Mouse (Mus musculus): Measurements from ENCODE around the gene Zfp213. TPM values are rescaled to one million over a fixed set of nuclear protein-coding genes. Genes with fewer than 3 reads are reported as not detected.
A peak's percentile ranks its signal among the peaks of the same experiment; 100 is the strongest.
"Not testable (repeated sequence)": the region's sequence is repeated elsewhere in the genome, so short reads cannot be mapped to it uniquely, and the experiment has no call there.

Zfp213 gene
- polyA plus RNA-seq, 1 experiment from 2014 or later, result 16.8 TPM

GRCm38 (mm10) chr17:23603077-23603476, 39.0 kb upstream of the Zfp213 start:
- ATAC-seq (replicated peaks; ENCODE audit: low FRiP score, low read depth), result no peak
- Histone ChIP-seq H3K36me3 (ENCODE audit: insufficient read depth, low read length) (no peaks in the 10 kb centered on the region), H3K27ac (no peak overlapping the region), H3K27me3 (ENCODE audit: insufficient read depth, low read length) (no peaks in the 10 kb centered on the region), H3K4me3 (replicated peaks; ENCODE audit: low read depth, low read length) (no peak overlapping the region), H3K4me1 (replicated peaks; ENCODE audit: insufficient read depth, low read length) (0 out of 2 replicates have a peak, but pooled peaks cover 4% of the 10 kb centered on the region), H3K9ac (ENCODE audit: low read depth, low read length) (no peak overlapping the region), H3K9me3 (replicated peaks; ENCODE audit: low read length) (no peaks in the 10 kb centered on the region), H3K4me2 (ENCODE audit: low read length) (no peak overlapping the region)
- WGBS, result 42% methylated on average over 8 of the region's 8 CpGs
- no peak for DNase-seq (ENCODE audit: low spot score)
- TF ChIP-seq CTCF (IDR thresholded peaks at IDR 0.05; ENCODE audit: low read depth), result no peak

GRCm38 (mm10) chr17:23601836-23602585, 38.0 kb upstream of the Zfp213 start:
- Histone ChIP-seq H3K4me1 (replicated peaks; ENCODE audit: insufficient read depth, low read length) (0 out of 2 replicates have a peak, but pooled peaks cover 4% of the 10 kb centered on the region), H3K27ac (no peak overlapping the region), H3K4me2 (ENCODE audit: low read length) (no peak overlapping the region), H3K9ac (ENCODE audit: low read depth, low read length) (no peak overlapping the region), H3K27me3 (ENCODE audit: insufficient read depth, low read length) (no peaks in the 10 kb centered on the region), H3K36me3 (ENCODE audit: insufficient read depth, low read length) (no peaks in the 10 kb centered on the region), H3K4me3 (replicated peaks; ENCODE audit: low read depth, low read length) (no peak overlapping the region), H3K9me3 (replicated peaks; ENCODE audit: low read length) (no peaks in the 10 kb centered on the region)
- no peak for TF ChIP-seq CTCF (IDR thresholded peaks at IDR 0.05; ENCODE audit: low read depth)
- DNase-seq (ENCODE audit: low spot score), result peak; percentile 38
- ATAC-seq (replicated peaks; ENCODE audit: low FRiP score, low read depth), result no peak
- WGBS, result 38% methylated on average over 10 of the region's 10 CpGs

- no peak for ATAC-seq (replicated peaks; ENCODE audit: low FRiP score, low read depth)
- Histone ChIP-seq H3K36me3 (ENCODE audit: insufficient read depth, low read length) (no peaks in the 10 kb centered on the region), H3K4me2 (ENCODE audit: low read length) (peak within 1 kb of the TSS; percentile 56), H3K27ac (peak within 1 kb of the TSS; percentile 90; the same call in 1 of the 2 replicates), H3K4me3 (replicated peaks; ENCODE audit: low read depth, low read length) (peak within 1 kb of the TSS; percentile 40; the same call in 1 of the 2 replicates), H3K27me3 (ENCODE audit: insufficient read depth, low read length) (no peaks in the 10 kb centered on the region), H3K9me3 (replicated peaks; ENCODE audit: low read length) (no peaks in the 10 kb centered on the region), H3K4me1 (replicated peaks; ENCODE audit: insufficient read depth, low read length) (0 out of 2 replicates have a peak, but pooled peaks cover 4% of the 10 kb centered on the region), H3K9ac (ENCODE audit: low read depth, low read length) (no peak within 1 kb of the TSS)
- TF ChIP-seq CTCF (IDR thresholded peaks at IDR 0.05; ENCODE audit: low read depth), result no peak
- 62% methylated on average over 15 of the region's 15 CpGs for WGBS
- DNase-seq (ENCODE audit: low spot score), result no peak
These were observed 36.9 kb upstream of the Zfp213 start, which contains the start of gene Zscan10 for GRCm38 (mm10) chr17:23600641-23601622. Zscan10 (plus strand) TSS chr17:23600856.

GRCm38 (mm10) chr17:23599605-23600063, 35.6 kb upstream of the Zfp213 start:
- peak overlapping the region; percentile 56 for H3K4me2 ChIP-seq (ENCODE audit: low read length)
- peak overlapping the region; percentile 90 for H3K27ac ChIP-seq
- H3K4me3 ChIP-seq (replicated peaks; ENCODE audit: low read depth, low read length), result peak overlapping the region; percentile 40
- no peak for ATAC-seq (replicated peaks; ENCODE audit: low FRiP score, low read depth)
- H3K9me3 ChIP-seq (replicated peaks; ENCODE audit: low read length), result no peaks in the 10 kb centered on the region
- 36% methylated on average over 7 of the region's 7 CpGs for WGBS
- no peaks in the 10 kb centered on the region for H3K27me3 ChIP-seq (ENCODE audit: insufficient read depth, low read length)
- no peak for DNase-seq (ENCODE audit: low spot score)
- H3K9ac ChIP-seq (ENCODE audit: low read depth, low read length), result peak overlapping the region; percentile 63
- 0 out of 2 replicates have a peak, but pooled peaks cover 4% of the 10 kb centered on the region for H3K4me1 ChIP-seq (replicated peaks; ENCODE audit: insufficient read depth, low read length)
- no peak for TF ChIP-seq CTCF (IDR thresholded peaks at IDR 0.05; ENCODE audit: low read depth)
- no peaks in the 10 kb centered on the region for H3K36me3 ChIP-seq (ENCODE audit: insufficient read depth, low read length)

- ATAC-seq (replicated peaks; ENCODE audit: low FRiP score, low read depth) (peak; percentile 98), DNase-seq (ENCODE audit: low spot score) (peak; percentile 100)
- Histone ChIP-seq H3K9me3 (replicated peaks; ENCODE audit: low read length) (no peaks in the 10 kb centered on the region), H3K27ac (peak within 1 kb of the TSS; percentile 90), H3K4me2 (ENCODE audit: low read length) (peak within 1 kb of the TSS; percentile 56), H3K27me3 (ENCODE audit: insufficient read depth, low read length) (no peaks in the 10 kb centered on the region), H3K4me1 (replicated peaks; ENCODE audit: insufficient read depth, low read length) (0 out of 2 replicates have a peak, but pooled peaks cover 4% of the 10 kb centered on the region), H3K4me3 (replicated peaks; ENCODE audit: low read depth, low read length) (peak within 1 kb of the TSS; percentile 40), H3K36me3 (ENCODE audit: insufficient read depth, low read length) (no peaks in the 10 kb centered on the region), H3K9ac (ENCODE audit: low read depth, low read length) (peak within 1 kb of the TSS; percentile 63)
- TF ChIP-seq CTCF (IDR thresholded peaks at IDR 0.05; ENCODE audit: low read depth), result no peak
- WGBS, result 4% methylated on average over 30 of the region's 31 CpGs
These were observed 34.8 kb upstream of the Zfp213 start, which contains the start of gene Zfp13 for GRCm38 (mm10) chr17:23598582-23599552. Zfp13 (minus strand) TSS chr17:23599487.

- H3K4me2 ChIP-seq (ENCODE audit: low read length); DNase-seq (ENCODE audit: low spot score); ATAC-seq (replicated peaks; ENCODE audit: low FRiP score, low read depth): not testable (repeated sequence)
These were observed 31.1 kb upstream of the Zfp213 start for GRCm38 (mm10) chr17:23595139-23595538.

More at GRCm38 (mm10) chr17:23595139-23595538, 31.1 kb upstream of the Zfp213 start:
- not testable (repeated sequence) for H3K9me3 ChIP-seq (replicated peaks; ENCODE audit: low read length); H3K9ac ChIP-seq (ENCODE audit: low read depth, low read length); H3K36me3 ChIP-seq (ENCODE audit: insufficient read depth, low read length); H3K27me3 ChIP-seq (ENCODE audit: insufficient read depth, low read length); H3K4me3 ChIP-seq (replicated peaks; ENCODE audit: low read depth, low read length); H3K4me1 ChIP-seq (replicated peaks; ENCODE audit: insufficient read depth, low read length); H3K27ac ChIP-seq
- WGBS, result 87% methylated on average over 4 of the region's 4 CpGs

Data from kidney, postnatal 0 days (tissue).